Mouse (Mus musculus): Measurements from ENCODE around the gene Hmcn1. TPM values are rescaled to one million over a fixed set of nuclear protein-coding genes. Genes with fewer than 3 reads are reported as not detected.
A peak's percentile ranks its signal among the peaks of the same experiment; 100 is the strongest.

The Hmcn1 gene
- polyA plus RNA-seq, 1 experiment = 0.92 TPM

DNA sequence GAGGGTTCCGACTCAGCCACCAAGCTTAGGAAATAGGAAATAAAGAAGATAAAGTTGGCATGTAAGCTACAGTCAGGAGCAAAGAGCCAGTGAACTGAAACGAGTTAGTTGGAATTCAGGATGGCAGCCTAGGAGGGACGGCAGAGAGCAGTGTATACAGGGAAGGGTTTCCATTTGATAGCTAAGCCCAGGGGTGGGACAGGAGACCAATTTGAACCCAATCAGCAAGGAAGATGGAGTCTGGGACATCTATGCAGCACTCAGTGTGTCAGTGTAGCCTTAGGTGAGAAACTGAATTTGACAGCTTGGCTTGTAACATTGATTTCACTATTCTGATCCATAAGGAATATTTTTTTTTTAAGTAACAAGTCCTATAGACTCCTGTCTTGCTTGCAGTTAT is 42.5 kb upstream of the Hmcn1 start:
- H3K27me3 ChIP-seq (ENCODE audit: control insufficient read depth, insufficient read depth, low read length) = no peaks in the 10 kb centered on the region
- no peak overlapping the region for H3K4me3 ChIP-seq (ENCODE audit: control insufficient read depth, insufficient read depth, low read length)
- no peak for DNase-seq
- TF ChIP-seq POLR2A (IDR thresholded peaks at IDR 0.05; ENCODE audit: control insufficient read depth, extremely low read depth, insufficient read depth, low read length, poor library complexity) = no peak
- TF ChIP-seq CTCF (IDR thresholded peaks at IDR 0.05; ENCODE audit: borderline replicate concordance, control insufficient read depth, extremely low read depth, insufficient read depth, low read length, poor library complexity) = no peak
- H3K27ac ChIP-seq (ENCODE audit: control insufficient read depth, insufficient read depth, low read length) = no peak overlapping the region
- H3K36me3 ChIP-seq (ENCODE audit: control insufficient read depth, insufficient read depth, low read length) = no peaks in the 10 kb centered on the region
- WGBS = 95% methylated on average over 3 of the region's 3 CpGs
- H3K4me1 ChIP-seq (replicated peaks; ENCODE audit: control insufficient read depth, insufficient read depth, low read length) = 0 out of 2 replicates have a peak, but pooled peaks cover 2% of the 10 kb centered on the region

DNA sequence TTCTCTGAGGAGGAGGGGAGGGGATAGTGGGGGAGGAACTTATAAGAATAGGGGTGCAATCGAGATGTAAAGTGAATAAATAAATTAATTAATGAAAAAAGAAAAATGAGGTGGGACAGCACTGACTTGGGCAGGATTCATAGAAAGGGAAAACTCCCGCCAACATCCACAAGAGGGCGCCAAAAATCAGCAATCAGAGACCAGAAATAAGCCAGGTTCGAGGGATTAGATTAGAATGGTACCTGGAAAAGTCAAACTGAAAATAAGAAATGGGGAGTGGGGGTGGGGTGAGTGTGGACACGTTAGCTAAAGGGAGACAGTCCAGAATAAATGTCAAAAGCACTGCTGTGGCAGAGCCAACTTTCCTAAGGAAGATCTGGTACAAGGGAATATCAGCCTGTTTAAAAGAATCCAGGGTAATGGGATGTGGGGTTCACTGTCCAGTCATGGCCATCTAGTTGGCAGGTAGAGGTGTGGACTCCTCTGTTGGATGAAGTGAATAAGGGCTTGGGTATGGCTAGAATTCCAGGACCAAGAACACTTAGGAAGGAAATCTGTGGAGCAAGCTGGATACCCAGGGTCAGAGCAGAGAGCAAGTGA is 41.9 kb upstream of the Hmcn1 start:
- H3K27me3 ChIP-seq (ENCODE audit: control insufficient read depth, insufficient read depth, low read length) = no peaks in the 10 kb centered on the region
- no peak overlapping the region for H3K27ac ChIP-seq (ENCODE audit: control insufficient read depth, insufficient read depth, low read length)
- H3K36me3 ChIP-seq (ENCODE audit: control insufficient read depth, insufficient read depth, low read length) = no peaks in the 10 kb centered on the region
- TF ChIP-seq POLR2A (IDR thresholded peaks at IDR 0.05; ENCODE audit: control insufficient read depth, extremely low read depth, insufficient read depth, low read length, poor library complexity) = no peak
- no peak for TF ChIP-seq CTCF (IDR thresholded peaks at IDR 0.05; ENCODE audit: borderline replicate concordance, control insufficient read depth, extremely low read depth, insufficient read depth, low read length, poor library complexity)
- under 1% methylated on average over 5 of the region's 5 CpGs for WGBS
- H3K4me1 ChIP-seq (replicated peaks; ENCODE audit: control insufficient read depth, insufficient read depth, low read length) = no peaks in the 10 kb centered on the region
- no peak overlapping the region for H3K4me3 ChIP-seq (ENCODE audit: control insufficient read depth, insufficient read depth, low read length)
- DNase-seq = peak; percentile 54

DNA sequence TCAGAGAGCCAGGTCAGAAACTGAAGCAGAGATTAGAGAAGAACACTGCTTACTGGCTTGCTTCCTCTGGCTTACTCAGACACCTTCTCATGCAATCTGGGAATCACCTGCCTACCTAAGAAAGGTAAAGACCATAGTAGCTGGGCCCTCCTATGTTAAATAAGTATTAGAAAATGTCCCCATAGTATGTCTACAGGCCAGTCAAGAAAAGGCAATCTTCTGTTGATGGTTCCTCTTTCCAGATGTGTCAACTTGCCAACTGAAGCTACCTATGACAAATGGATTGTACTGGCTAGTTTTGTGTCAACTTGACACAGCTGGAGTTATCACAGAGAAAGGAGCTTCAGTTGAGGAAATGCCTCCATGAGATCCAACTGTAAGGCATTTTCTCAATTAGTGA is 40.1 kb upstream of the Hmcn1 start:
- no peak for DNase-seq
- no peak for TF ChIP-seq POLR2A (IDR thresholded peaks at IDR 0.05; ENCODE audit: control insufficient read depth, extremely low read depth, insufficient read depth, low read length, poor library complexity)
- no peak for TF ChIP-seq CTCF (IDR thresholded peaks at IDR 0.05; ENCODE audit: borderline replicate concordance, control insufficient read depth, extremely low read depth, insufficient read depth, low read length, poor library complexity)
- H3K36me3 ChIP-seq (ENCODE audit: control insufficient read depth, insufficient read depth, low read length) = no peaks in the 10 kb centered on the region
- H3K4me3 ChIP-seq (ENCODE audit: control insufficient read depth, insufficient read depth, low read length) = no peak overlapping the region
- no peak overlapping the region for H3K27ac ChIP-seq (ENCODE audit: control insufficient read depth, insufficient read depth, low read length)
- no peaks in the 10 kb centered on the region for H3K27me3 ChIP-seq (ENCODE audit: control insufficient read depth, insufficient read depth, low read length)
- H3K4me1 ChIP-seq (replicated peaks; ENCODE audit: control insufficient read depth, insufficient read depth, low read length) = no peaks in the 10 kb centered on the region

DNA sequence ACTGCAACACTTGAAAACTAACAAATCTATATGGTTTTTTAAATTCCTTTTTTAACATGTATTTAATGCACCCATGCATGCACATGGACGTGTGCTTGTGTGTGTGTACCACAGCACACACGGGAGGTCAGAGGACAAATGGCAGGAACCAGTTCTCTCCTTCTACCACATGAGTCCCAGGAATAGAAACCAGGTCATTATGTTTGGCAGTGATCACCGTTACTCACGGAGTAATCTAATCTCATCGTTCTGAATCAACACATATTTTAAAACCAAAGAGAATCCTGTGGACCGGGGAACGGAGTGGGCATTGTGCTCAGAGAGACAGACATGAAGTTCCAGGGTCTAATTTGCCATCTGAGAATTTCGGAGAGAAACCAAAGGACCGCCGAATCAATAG is 38.3 kb upstream of the Hmcn1 start:
- no peaks in the 10 kb centered on the region for H3K36me3 ChIP-seq (ENCODE audit: control insufficient read depth, insufficient read depth, low read length)
- no peaks in the 10 kb centered on the region for H3K4me1 ChIP-seq (replicated peaks; ENCODE audit: control insufficient read depth, insufficient read depth, low read length)
- 93% methylated on average over 10 of the region's 10 CpGs for WGBS
- H3K27me3 ChIP-seq (ENCODE audit: control insufficient read depth, insufficient read depth, low read length) = no peaks in the 10 kb centered on the region
- DNase-seq = no peak
- TF ChIP-seq POLR2A (IDR thresholded peaks at IDR 0.05; ENCODE audit: control insufficient read depth, extremely low read depth, insufficient read depth, low read length, poor library complexity) (no peak), CTCF (IDR thresholded peaks at IDR 0.05; ENCODE audit: borderline replicate concordance, control insufficient read depth, extremely low read depth, insufficient read depth, low read length, poor library complexity) (no peak)
- no peak overlapping the region for H3K27ac ChIP-seq (ENCODE audit: control insufficient read depth, insufficient read depth, low read length)
- no peak overlapping the region for H3K4me3 ChIP-seq (ENCODE audit: control insufficient read depth, insufficient read depth, low read length)

DNA sequence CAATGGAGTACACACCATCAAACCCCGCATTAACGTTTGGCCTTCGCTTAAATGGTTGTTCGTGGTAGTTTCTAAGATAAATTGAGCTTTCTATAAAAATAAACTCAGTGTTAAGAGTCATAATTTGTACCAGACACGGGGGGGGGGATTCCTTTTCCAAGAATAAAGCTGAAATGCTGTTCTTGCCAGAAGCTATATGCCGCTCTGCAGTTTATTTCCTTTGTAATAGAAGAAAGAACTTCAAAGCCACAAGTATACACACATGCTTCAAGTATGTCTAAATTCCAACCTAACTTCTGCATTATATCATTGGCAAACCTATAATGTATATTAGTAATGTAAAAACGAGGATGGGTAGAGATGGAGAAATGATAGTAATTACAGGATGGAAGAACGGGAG is 37.9 kb upstream of the Hmcn1 start:
- H3K27me3 ChIP-seq (ENCODE audit: control insufficient read depth, insufficient read depth, low read length) = no peaks in the 10 kb centered on the region
- no peaks in the 10 kb centered on the region for H3K4me1 ChIP-seq (replicated peaks; ENCODE audit: control insufficient read depth, insufficient read depth, low read length)
- no peak overlapping the region for H3K4me3 ChIP-seq (ENCODE audit: control insufficient read depth, insufficient read depth, low read length)
- H3K27ac ChIP-seq (ENCODE audit: control insufficient read depth, insufficient read depth, low read length) = no peak overlapping the region
- no peak for TF ChIP-seq POLR2A (IDR thresholded peaks at IDR 0.05; ENCODE audit: control insufficient read depth, extremely low read depth, insufficient read depth, low read length, poor library complexity)
- no peaks in the 10 kb centered on the region for H3K36me3 ChIP-seq (ENCODE audit: control insufficient read depth, insufficient read depth, low read length)
- WGBS = 87% methylated on average over 8 of the region's 8 CpGs
- DNase-seq = no peak

DNA sequence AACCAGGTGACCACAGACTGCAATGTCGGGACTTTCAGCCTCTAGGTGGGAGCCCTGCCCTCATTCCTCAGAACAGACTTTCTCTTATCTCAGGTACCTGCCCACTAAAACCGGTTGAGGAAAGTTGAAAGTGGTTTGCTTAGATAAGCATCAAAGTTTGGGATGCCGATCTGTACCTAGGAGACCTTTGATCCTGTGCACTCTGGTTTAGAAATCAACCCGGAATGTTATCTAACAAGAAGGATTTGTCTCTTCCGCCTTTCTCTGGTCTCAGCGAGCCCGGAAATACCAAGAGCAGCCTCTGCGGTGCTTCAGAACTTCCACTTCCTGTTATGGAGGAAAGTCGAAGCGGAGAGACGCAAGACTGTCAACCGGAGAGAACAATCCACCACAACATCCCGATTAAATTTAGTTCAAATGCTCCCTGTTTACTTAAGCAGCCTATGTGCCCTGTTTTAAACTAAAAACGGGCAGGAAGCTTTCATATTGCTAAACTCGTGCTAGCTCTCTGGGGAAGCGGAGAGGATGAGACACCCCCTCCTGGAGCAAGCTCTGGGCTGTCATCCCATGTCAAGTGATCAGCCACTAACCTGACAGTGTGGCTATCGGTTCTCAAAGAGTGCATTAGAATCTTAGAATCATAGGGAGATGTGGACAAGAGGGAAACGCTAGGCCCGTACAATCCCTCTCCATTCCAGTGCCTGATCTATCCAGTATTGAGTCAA is 32.0 kb upstream of the Hmcn1 start:
- Histone ChIP-seq H3K27me3 (ENCODE audit: control insufficient read depth, insufficient read depth, low read length) (no peaks in the 10 kb centered on the region), H3K4me3 (ENCODE audit: control insufficient read depth, insufficient read depth, low read length) (peak overlapping the region; percentile 28), H3K4me1 (replicated peaks; ENCODE audit: control insufficient read depth, insufficient read depth, low read length) (peaks cover 3% of the 10 kb centered on the region; the same call in 1 of the 2 replicates), H3K27ac (ENCODE audit: control insufficient read depth, insufficient read depth, low read length) (peak overlapping the region; percentile 75), H3K36me3 (ENCODE audit: control insufficient read depth, insufficient read depth, low read length) (no peaks in the 10 kb centered on the region)
- TF ChIP-seq CTCF (IDR thresholded peaks at IDR 0.05; ENCODE audit: borderline replicate concordance, control insufficient read depth, extremely low read depth, insufficient read depth, low read length, poor library complexity) = no peak
- no peak for TF ChIP-seq POLR2A (IDR thresholded peaks at IDR 0.05; ENCODE audit: control insufficient read depth, extremely low read depth, insufficient read depth, low read length, poor library complexity)
- peak; percentile 62 for DNase-seq
- 34% methylated on average over 19 of the region's 19 CpGs for WGBS

Data from thymus, adult 2 months (tissue).